Mouse (Mus musculus) midbrain, embryonic 12.5 days (tissue): ENCODE results near the gene Afp. TPM values are rescaled to one million over a fixed set of nuclear protein-coding genes. Genes with fewer than 3 reads are reported as not detected.

ENCODE experiments used
- ATAC-seq: fragments of 200-750 bp; cut with Nextera tagmentation; 2 replicates; pipeline ENCODE4 v1.8.0; 2017; ENCODE audit warnings: low read depth, moderate TSS enrichment, moderate library complexity; ENCODE audit not compliant: low FRiP score
- H3K27ac ChIP-seq: fragments of 300-500 bp; sonication (generic); replicated peaks from 2 replicates; pipeline ENCODE4 v1.5.1; 2016; ENCODE audit warnings: mild to moderate bottlenecking
- H3K27me3 ChIP-seq: fragments of 300-500 bp; sonication (generic); 2 replicates; pipeline ENCODE4 v1.6.1; 2016; ENCODE audit warnings: mild to moderate bottlenecking
- H3K36me3 ChIP-seq: fragments of 300-500 bp; sonication (generic); 2 replicates; pipeline ENCODE4 v1.6.1; 2016
- H3K4me1 ChIP-seq: fragments of 300-500 bp; sonication (generic); 2 replicates; pipeline ENCODE4 v1.6.1; 2016
- H3K4me2 ChIP-seq: fragments of 300-500 bp; sonication (generic); replicated peaks from 2 replicates; pipeline ENCODE4 v1.6.1; 2016; ENCODE audit warnings: mild to moderate bottlenecking, moderate library complexity
- H3K4me3 ChIP-seq: fragments of 300-500 bp; sonication (generic); 2 replicates; pipeline ENCODE4 v1.5.1; 2016; ENCODE audit warnings: mild to moderate bottlenecking
- H3K9ac ChIP-seq: fragments of 300-500 bp; sonication (generic); replicated peaks from 2 replicates; pipeline ENCODE4 v1.6.1; 2016; ENCODE audit warnings: mild to moderate bottlenecking, moderate library complexity
- H3K9me3 ChIP-seq: fragments of 300-500 bp; sonication (generic); 2 replicates; pipeline ENCODE4 v1.6.1; 2016; ENCODE audit warnings: mild to moderate bottlenecking
- WGBS: fragments of 180-500 bp; shearing (Covaris S2); methylation state at CpG from one replicate; pipeline ENCODE4 v1.1.7; 2016; 5-methylcytosine and 5-hydroxymethylcytosine counted together
- polyA plus RNA-seq: library from polyadenylated mRNA; unstranded; fragments of >200 nt; fragmentation: Nextera tagmentation; extraction: Ambion mirVana; gene quantifications from 2 replicates; pipeline ENCODE4 v1.2.1, GENCODE M21; 2016

Gene Afp
- 0.11 and 15.1 TPM in 2 replicates for polyA plus RNA-seq

DNA sequence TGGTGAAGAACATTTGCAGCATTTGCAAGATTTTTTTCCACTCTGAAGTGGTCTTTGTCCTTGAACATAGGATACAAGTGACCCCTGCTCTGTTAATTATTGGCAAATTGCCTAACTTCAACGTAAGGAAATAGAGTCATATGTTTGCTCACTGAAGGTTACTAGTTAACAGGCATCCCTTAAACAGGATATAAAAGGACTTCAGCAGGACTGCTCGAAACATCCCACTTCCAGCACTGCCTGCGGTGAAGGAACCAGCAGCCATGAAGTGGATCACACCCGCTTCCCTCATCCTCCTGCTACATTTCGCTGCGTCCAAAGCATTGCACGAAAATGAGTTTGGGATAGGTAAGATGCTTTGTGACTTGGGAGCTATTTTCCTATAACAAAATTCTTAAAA is at the start of gene Afp:
TSS of gene Afp (plus strand) at position 220 of the 400 bp plus-strand sequence.
- no peak within 1 kb of the TSS for H3K4me2 ChIP-seq
- no peaks in the 10 kb centered on the region for H3K4me1 ChIP-seq
- no peak within 1 kb of the TSS for H3K4me3 ChIP-seq
- no peak within 1 kb of the TSS for H3K9ac ChIP-seq
- no peaks in the 10 kb centered on the region for H3K36me3 ChIP-seq
- H3K27me3 ChIP-seq: no peaks in the 10 kb centered on the region
- H3K27ac ChIP-seq: no peak within 1 kb of the TSS
- WGBS: 88% methylated on average over 7 of the region's 7 CpGs
- no peaks in the 10 kb centered on the region for H3K9me3 ChIP-seq
- no peak for ATAC-seq

- H3K4me2 ChIP-seq: no peak overlapping the region
- 92% methylated on average over 3 of the region's 3 CpGs for WGBS
Observed at GRCm38 (mm10) chr5:90447577-90447976, 43.0 kb upstream of the Afp start.

DNA sequence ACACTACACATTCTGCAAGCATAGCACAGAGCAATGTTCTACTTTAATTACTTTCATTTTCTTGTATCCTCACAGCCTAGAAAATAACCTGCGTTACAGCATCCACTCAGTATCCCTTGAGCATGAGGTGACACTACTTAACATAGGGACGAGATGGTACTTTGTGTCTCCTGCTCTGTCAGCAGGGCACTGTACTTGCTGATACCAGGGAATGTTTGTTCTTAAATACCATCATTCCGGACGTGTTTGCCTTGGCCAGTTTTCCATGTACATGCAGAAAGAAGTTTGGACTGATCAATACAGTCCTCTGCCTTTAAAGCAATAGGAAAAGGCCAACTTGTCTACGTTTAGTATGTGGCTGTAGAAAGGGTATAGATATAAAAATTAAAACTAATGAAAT is 40.6 kb upstream of the Afp start:
- whole genome bisulfite sequencing: 87% methylated on average over 5 of the region's 5 CpGs
- Histone ChIP-seq H3K9ac (no peak overlapping the region), H3K4me1 (no peaks in the 10 kb centered on the region), H3K27me3 (no peaks in the 10 kb centered on the region), H3K27ac (no peak overlapping the region), H3K4me3 (no peak overlapping the region), H3K9me3 (no peaks in the 10 kb centered on the region), H3K4me2 (no peak overlapping the region), H3K36me3 (no peaks in the 10 kb centered on the region)
- no peak for ATAC-seq

More at GRCm38 (mm10) chr5:90447577-90447976, 43.0 kb upstream of the Afp start:
- Histone ChIP-seq H3K4me3 (no peak overlapping the region), H3K27ac (no peak overlapping the region), H3K9ac (no peak overlapping the region), H3K9me3 (no peaks in the 10 kb centered on the region), H3K4me1 (no peaks in the 10 kb centered on the region), H3K36me3 (no peaks in the 10 kb centered on the region), H3K27me3 (no peaks in the 10 kb centered on the region)
- ATAC-seq: no peak

DNA sequence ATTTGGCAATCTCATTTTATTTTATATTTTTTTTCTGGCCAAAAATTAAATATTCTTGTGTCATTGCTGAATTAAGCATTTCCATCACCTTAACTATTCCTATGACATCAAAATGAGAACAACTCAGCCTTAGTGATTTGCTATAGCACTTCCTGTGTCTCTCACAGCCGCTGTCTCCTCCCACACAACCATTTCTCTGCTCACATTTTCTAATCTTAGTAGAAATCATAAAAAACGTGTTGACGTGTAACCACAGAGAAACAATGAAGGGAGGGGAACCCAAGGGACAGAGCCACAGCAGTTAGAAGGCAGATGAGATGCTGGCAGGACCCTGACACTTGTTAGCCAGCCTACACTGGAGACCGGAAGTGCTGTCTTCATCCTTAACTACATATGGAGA is 37.8 kb upstream of the Afp start:
- no peak for ATAC-seq
- Histone ChIP-seq H3K9ac (no peak overlapping the region), H3K27ac (no peak overlapping the region), H3K4me2 (no peak overlapping the region), H3K4me3 (no peak overlapping the region), H3K27me3 (no peaks in the 10 kb centered on the region), H3K36me3 (no peaks in the 10 kb centered on the region), H3K9me3 (no peaks in the 10 kb centered on the region), H3K4me1 (no peaks in the 10 kb centered on the region)
- 87% methylated on average over 4 of the region's 4 CpGs for WGBS

GRCm38 (mm10) chr5:90457241-90457640 is 33.3 kb upstream of the Afp start:
- Histone ChIP-seq H3K4me3 (no peak overlapping the region), H3K36me3 (no peaks in the 10 kb centered on the region), H3K4me2 (no peak overlapping the region), H3K4me1 (no peaks in the 10 kb centered on the region), H3K27me3 (no peaks in the 10 kb centered on the region), H3K9me3 (no peaks in the 10 kb centered on the region), H3K27ac (no peak overlapping the region), H3K9ac (no peak overlapping the region)
- WGBS: 81% methylated on average over 1 of the region's 1 CpGs
- no peak for ATAC-seq

GRCm38 (mm10) chr5:90458727-90459126 is 31.8 kb upstream of the Afp start:
- no peak overlapping the region for H3K27ac ChIP-seq
- no peak for ATAC-seq
- H3K9ac ChIP-seq: no peak overlapping the region
- 80% methylated on average over 5 of the region's 5 CpGs for WGBS
- no peaks in the 10 kb centered on the region for H3K36me3 ChIP-seq
- H3K4me1 ChIP-seq: no peaks in the 10 kb centered on the region
- no peaks in the 10 kb centered on the region for H3K9me3 ChIP-seq
- H3K27me3 ChIP-seq: no peaks in the 10 kb centered on the region
- no peak overlapping the region for H3K4me3 ChIP-seq
- H3K4me2 ChIP-seq: no peak overlapping the region

DNA sequence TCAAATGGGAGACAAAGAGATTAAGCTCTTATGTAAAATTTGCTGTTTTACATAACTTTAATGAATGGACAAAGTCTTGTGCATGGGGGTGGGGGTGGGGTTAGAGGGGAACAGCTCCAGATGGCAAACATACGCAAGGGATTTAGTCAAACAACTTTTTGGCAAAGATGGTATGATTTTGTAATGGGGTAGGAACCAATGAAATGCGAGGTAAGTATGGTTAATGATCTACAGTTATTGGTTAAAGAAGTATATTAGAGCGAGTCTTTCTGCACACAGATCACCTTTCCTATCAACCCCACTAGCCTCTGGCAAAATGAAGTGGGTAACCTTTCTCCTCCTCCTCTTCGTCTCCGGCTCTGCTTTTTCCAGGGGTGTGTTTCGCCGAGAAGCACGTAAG is 29.9 kb upstream of the Afp start, which contains the start of gene Alb:
TSS of gene Alb (plus strand) at position 279 of the 400 bp plus-strand sequence.
- no peaks in the 10 kb centered on the region for H3K27me3 ChIP-seq
- no peaks in the 10 kb centered on the region for H3K36me3 ChIP-seq
- H3K27ac ChIP-seq: no peak within 1 kb of the TSS
- H3K4me2 ChIP-seq: no peak within 1 kb of the TSS
- H3K9ac ChIP-seq: no peak within 1 kb of the TSS
- WGBS: 91% methylated on average over 8 of the region's 8 CpGs
- H3K4me3 ChIP-seq: no peak within 1 kb of the TSS
- H3K9me3 ChIP-seq: no peaks in the 10 kb centered on the region
- H3K4me1 ChIP-seq: no peaks in the 10 kb centered on the region
- ATAC-seq: no peak

GRCm38 (mm10) chr5:90466806-90467205 is 23.7 kb upstream of the Afp start:
- no peaks in the 10 kb centered on the region for H3K4me1 ChIP-seq
- no peak overlapping the region for H3K9ac ChIP-seq
- WGBS: 69% methylated on average over 4 of the region's 4 CpGs
- no peaks in the 10 kb centered on the region for H3K36me3 ChIP-seq
- H3K9me3 ChIP-seq: no peaks in the 10 kb centered on the region
- no peak for ATAC-seq
- no peak overlapping the region for H3K4me3 ChIP-seq
- no peak overlapping the region for H3K27ac ChIP-seq
- H3K27me3 ChIP-seq: no peaks in the 10 kb centered on the region
- no peak overlapping the region for H3K4me2 ChIP-seq

GRCm38 (mm10) chr5:90467245-90467644 is 23.3 kb upstream of the Afp start:
- Histone ChIP-seq H3K4me1 (no peaks in the 10 kb centered on the region), H3K9me3 (no peaks in the 10 kb centered on the region), H3K36me3 (no peaks in the 10 kb centered on the region), H3K4me3 (no peak overlapping the region), H3K4me2 (no peak overlapping the region), H3K27ac (no peak overlapping the region), H3K9ac (no peak overlapping the region), H3K27me3 (no peaks in the 10 kb centered on the region)
- ATAC-seq: no peak
- WGBS: 18% methylated on average over 6 of the region's 6 CpGs

DNA sequence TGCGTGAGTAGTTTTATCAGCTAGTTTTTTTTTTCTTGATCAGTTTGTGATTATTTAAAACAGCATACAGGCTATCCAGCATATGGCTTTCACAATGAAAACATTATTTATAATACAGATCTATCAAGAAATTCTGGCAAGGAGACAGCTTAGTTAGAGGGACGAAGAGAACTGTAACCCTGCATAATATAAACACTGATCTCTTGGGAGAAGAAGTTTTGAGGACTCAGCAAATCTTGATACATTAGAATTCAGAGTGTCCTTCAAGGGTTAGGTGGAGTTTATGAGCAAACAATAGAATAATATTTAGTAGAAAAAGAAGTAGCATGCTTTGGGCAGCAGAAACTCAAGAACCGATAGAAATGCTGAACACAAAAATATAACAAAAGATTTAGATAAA is 19.7 kb upstream of the Afp start:
- Histone ChIP-seq H3K9ac (no peak overlapping the region), H3K9me3 (no peaks in the 10 kb centered on the region), H3K36me3 (no peaks in the 10 kb centered on the region), H3K4me2 (no peak overlapping the region), H3K4me1 (no peaks in the 10 kb centered on the region), H3K4me3 (no peak overlapping the region), H3K27ac (no peak overlapping the region), H3K27me3 (no peaks in the 10 kb centered on the region)
- ATAC-seq: no peak
- 93% methylated on average over 3 of the region's 3 CpGs for WGBS

GRCm38 (mm10) chr5:90473902-90474301 is 16.6 kb upstream of the Afp start:
- 95% methylated on average over 4 of the region's 4 CpGs for WGBS
- H3K27me3 ChIP-seq: no peaks in the 10 kb centered on the region
- H3K4me1 ChIP-seq: no peaks in the 10 kb centered on the region
- H3K36me3 ChIP-seq: no peaks in the 10 kb centered on the region
- no peak overlapping the region for H3K4me2 ChIP-seq
- ATAC-seq: no peak
- H3K27ac ChIP-seq: no peak overlapping the region
- H3K4me3 ChIP-seq: no peak overlapping the region
- no peak overlapping the region for H3K9ac ChIP-seq
- no peaks in the 10 kb centered on the region for H3K9me3 ChIP-seq

GRCm38 (mm10) chr5:90474369-90474768 is 16.2 kb upstream of the Afp start:
- 93% methylated on average over 5 of the region's 5 CpGs for WGBS
- no peak for ATAC-seq
- no peak overlapping the region for H3K27ac ChIP-seq
- no peak overlapping the region for H3K4me2 ChIP-seq
- no peaks in the 10 kb centered on the region for H3K4me1 ChIP-seq
- H3K9me3 ChIP-seq: no peaks in the 10 kb centered on the region
- H3K4me3 ChIP-seq: no peak overlapping the region
- H3K27me3 ChIP-seq: no peaks in the 10 kb centered on the region
- H3K9ac ChIP-seq: no peak overlapping the region
- no peaks in the 10 kb centered on the region for H3K36me3 ChIP-seq

GRCm38 (mm10) chr5:90476741-90477140 is 13.8 kb upstream of the Afp start:
- ATAC-seq: no peak
- Histone ChIP-seq H3K36me3 (no peaks in the 10 kb centered on the region), H3K4me2 (no peak overlapping the region), H3K27ac (no peak overlapping the region), H3K9ac (no peak overlapping the region), H3K4me1 (no peaks in the 10 kb centered on the region), H3K27me3 (no peaks in the 10 kb centered on the region), H3K4me3 (no peak overlapping the region), H3K9me3 (no peaks in the 10 kb centered on the region)
- 90% methylated on average over 3 of the region's 3 CpGs for WGBS
